Mouse (Mus musculus): ENCODE results near the gene Serpina3b. TPM values are rescaled to one million over a fixed set of nuclear protein-coding genes. Genes with fewer than 3 reads are reported as not detected.
"Not testable (repeated sequence)": the region's sequence is repeated elsewhere in the genome, so short reads cannot be mapped to it uniquely, and the experiment has no call there.

Gene Serpina3b
- polyA plus RNA-seq (2017; shearing (Covaris generic)): not detected

DNA sequence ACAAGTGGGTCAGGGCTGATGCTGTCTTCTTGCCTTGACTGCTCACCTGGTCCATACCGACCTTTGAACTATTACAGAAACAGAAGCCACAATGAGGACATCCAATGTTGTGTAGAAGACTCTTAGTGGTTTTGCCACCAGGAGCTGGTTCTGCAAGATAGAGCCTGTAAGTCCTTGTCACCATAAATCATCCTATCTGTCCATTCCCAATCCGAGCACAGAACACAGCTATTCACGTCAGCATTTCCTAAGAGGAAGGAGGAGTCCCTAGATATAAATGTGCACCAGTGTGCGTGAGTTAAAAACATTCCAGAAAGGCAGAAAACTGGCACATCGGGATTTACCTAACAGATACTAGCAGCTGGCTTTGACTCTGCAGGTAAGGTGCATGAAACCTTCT lies at the start of gene Serpina3b:
Gene Serpina3b, plus strand, starts transcription at position 301 of the 400 bp plus-strand sequence.
- ATAC-seq: no peak

DNA sequence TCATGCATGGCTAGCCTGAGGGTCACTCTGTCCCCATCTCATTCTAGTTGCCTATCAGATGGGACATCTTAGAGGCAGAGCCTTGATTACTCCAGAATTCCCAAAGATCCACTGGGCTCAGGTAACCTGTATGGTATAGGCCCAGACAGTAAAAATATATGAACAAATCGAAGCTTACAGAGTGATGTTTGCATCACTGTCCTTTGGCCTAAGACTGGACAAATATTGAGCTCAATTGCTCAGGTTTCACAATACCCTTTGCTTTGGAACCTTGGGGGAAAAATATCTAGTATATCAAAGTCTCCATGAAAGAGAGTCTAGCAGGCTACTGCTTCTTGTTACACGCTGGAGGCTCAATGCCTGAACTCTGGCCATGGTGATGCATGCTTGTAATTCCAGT lies 37.7 kb upstream of the Serpina3b start:
- ATAC-seq: no peak

GRCm38 (mm10) chr12:104091303-104091702 lies 36.5 kb upstream of the Serpina3b start:
- ATAC-seq: no peak

DNA sequence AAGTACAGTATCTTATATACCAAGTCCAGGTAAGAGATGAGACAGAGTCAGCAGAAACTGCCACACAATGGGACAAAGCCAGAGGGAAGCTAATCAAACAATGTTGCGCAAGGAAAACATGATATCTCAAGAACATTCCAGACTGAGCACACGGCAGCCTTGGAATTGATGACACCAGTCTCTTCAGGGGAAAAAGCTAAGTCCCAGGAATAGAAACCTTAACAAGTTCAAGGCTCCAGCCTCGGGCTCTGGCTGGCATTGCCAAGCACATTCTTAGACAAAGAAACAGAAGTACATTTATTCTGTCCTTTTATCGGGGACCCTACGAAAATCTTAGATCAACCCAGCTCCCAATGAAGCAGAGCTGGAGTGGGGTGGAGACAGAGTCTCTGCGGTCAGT lies 27.0 kb upstream of the Serpina3b start, which contains the start of gene Serpina5:
Gene Serpina5, plus strand, starts transcription at position 346 of the 400 bp plus-strand sequence.
- no peak for ATAC-seq

GRCm38 (mm10) chr12:104105847-104106246 lies 21.9 kb upstream of the Serpina3b start:
- no peak for ATAC-seq

GRCm38 (mm10) chr12:104106919-104107318 lies 20.9 kb upstream of the Serpina3b start:
- ATAC-seq: no peak

- ATAC-seq: no peak
These were observed 19.3 kb upstream of the Serpina3b start for GRCm38 (mm10) chr12:104108507-104108906.

- not testable (repeated sequence) for ATAC-seq
These were observed 15.5 kb upstream of the Serpina3b start, which contains the start of gene Serpina3a for GRCm38 (mm10) chr12:104112333-104112732. Gene Serpina3a (plus strand): TSS chr12:104112724.

GRCm38 (mm10) chr12:104114921-104115579 lies 12.7 kb upstream of the Serpina3b start:
- ATAC-seq: no peak

DNA sequence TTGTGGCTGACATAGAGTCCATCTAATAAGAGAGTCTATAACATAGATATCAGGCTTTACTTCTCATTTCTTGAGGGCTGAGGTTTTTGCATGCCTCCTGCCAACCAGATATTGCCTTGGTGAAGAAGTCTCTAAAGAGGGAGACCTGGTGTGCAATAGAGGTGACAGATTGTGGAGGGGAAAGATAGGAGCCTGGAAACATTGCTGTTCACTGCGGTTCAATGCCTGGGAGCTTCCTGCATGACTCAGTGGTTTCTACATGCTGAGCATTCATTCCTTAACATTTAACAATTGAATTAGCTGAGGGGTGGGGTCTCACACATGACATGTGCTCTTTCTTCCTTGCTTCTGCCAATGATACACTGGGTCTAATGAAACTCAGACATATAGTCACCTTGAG lies 4.7 kb upstream of the Serpina3b start:
- no peak for ATAC-seq

- no peak for ATAC-seq
These were observed 3.8 kb upstream of the Serpina3b start for GRCm38 (mm10) chr12:104123996-104124395.

- no peak for ATAC-seq
These were observed 2.7 kb upstream of the Serpina3b start for GRCm38 (mm10) chr12:104125021-104125560.

- ATAC-seq: no peak
These were observed 3.2 kb downstream of the Serpina3b start for GRCm38 (mm10) chr12:104131041-104131440.

- ATAC-seq: no peak
These were observed 10.4 kb downstream of the Serpina3b start for GRCm38 (mm10) chr12:104138216-104138615.

DNA sequence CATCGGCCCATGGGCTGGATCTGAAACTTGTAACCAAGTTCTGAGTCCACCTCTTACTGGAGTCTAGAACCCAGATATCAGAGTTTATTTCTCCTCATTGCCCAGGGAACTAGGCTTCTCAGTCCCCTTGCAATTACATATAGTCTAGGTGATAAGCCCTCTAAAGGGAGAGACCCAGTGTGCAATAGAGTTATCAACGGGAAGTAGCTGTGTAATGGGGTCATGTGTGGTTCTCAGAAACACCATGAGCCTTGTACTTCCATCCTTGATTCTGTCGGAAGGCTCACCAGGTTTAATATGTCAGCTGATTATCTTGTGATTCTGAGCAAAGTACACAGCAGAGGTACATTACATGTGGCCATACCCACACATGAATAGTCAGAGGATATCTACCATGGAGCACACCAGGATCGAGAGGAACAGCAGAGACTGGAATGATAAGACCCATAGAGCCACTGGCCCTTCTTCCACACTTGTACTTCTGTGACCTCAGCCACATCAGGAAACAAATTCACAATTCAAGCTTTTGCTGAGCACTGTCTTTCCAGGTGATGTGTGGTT lies 12.8 kb downstream of the Serpina3b start:
- ATAC-seq: no peak

- no peak for ATAC-seq
These were observed 13.7 kb downstream of the Serpina3b start for GRCm38 (mm10) chr12:104141506-104141905.

- peak; percentile 57 for ATAC-seq
These were observed 14.6 kb downstream of the Serpina3b start for GRCm38 (mm10) chr12:104142427-104142826.

DNA sequence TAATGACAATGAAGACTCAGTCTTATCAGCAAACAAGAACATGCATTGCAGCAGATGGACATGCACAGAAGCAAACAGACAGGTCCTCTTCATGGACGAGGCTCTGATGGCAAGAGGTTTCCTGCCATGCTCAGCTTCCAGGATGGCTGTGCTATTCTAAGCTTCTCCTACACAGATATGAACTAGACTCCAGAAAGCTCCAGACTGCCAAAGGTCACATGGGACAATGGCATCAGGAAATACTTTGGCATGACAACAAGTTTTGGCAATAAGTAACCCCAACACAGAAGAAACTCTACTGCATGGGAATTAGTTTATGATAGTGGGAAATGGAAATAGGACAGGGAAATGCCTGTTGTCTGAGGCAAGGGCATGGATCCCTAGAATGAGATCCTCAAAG lies 15.5 kb downstream of the Serpina3b start:
- no peak for ATAC-seq

- no peak for ATAC-seq
These were observed 17.8 kb downstream of the Serpina3b start for GRCm38 (mm10) chr12:104145571-104145970.

DNA sequence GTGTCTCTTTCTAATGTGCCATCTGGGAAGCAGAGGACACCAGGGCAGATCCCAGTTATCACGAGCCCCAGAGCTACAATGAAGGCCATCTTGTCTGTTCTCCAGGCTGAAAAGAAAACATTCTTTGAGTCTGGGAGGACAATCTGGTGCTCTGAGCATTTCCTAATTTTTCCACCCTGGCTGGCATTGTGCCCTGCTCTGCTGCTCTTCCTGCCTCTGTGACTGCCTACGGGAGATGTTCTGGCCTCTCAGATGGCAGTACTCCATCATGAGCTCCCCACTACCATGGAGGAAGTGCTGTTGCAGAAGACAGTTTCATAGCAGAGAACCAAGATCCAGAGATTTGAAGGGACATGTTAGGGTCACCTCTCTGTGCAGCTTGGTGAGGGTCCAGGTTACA lies 24.2 kb downstream of the Serpina3b start:
- ATAC-seq: no peak

DNA sequence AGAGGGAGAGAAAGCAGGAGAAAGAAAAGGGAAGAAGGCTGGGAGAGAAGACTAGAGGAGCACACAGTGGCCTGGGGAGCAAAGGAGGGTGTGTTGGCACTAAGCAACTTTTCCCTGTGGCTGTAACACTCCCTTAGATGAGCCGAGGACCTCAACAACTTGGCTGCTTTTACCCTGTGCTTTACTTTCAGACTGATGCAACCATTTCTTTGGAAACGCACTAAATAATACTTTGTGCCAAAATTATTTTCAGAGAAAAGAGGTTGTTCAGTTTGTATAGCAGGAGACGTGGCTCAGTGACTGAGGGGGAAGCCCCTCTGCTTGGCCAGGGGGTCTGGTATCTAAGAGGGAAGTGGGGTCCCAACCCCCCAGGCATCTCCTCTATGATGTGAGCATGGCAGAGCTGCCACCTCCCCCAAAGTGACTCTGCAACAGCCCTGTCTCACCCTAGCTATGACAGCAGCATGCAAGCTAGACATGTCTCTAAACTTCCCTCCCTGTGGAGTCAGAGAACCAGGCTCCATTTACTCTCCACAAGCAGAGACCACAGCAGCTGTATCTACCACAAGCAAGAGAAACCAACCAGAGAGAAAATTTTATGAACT lies 25.3 kb downstream of the Serpina3b start:
- ATAC-seq: no peak

GRCm38 (mm10) chr12:104153656-104154055 lies 25.9 kb downstream of the Serpina3b start, which contains the start of gene Serpina3c:
Gene Serpina3c (minus strand): TSS chr12:104153870.
- no peak for ATAC-seq

- ATAC-seq: no peak
These were observed 47.0 kb downstream of the Serpina3b start for GRCm38 (mm10) chr12:104174747-104175146.

- ATAC-seq: no peak
These were observed 47.8 kb downstream of the Serpina3b start for GRCm38 (mm10) chr12:104175636-104176035.
